Mouse (Mus musculus) embryonic facial prominence, embryonic 10.5 days (tissue): Measurements from ENCODE around the gene Rhox4g. TPM values are rescaled to one million over a fixed set of nuclear protein-coding genes. Genes with fewer than 3 reads are reported as not detected.
"Not testable (repeated sequence)": the region's sequence is repeated elsewhere in the genome, so short reads cannot be mapped to it uniquely, and the experiment has no call there.

Experiments used
- DNase-seq: peaks from one replicate; pipeline ENCODE4 v3.0.0-alpha.2; 2017; ENCODE audit warnings: low spot score
- H3K27ac ChIP-seq: fragments of 300-500 bp; sonication (generic); replicated peaks from 2 replicates; pipeline ENCODE4 v1.5.1; 2016; ENCODE audit warnings: mild to moderate bottlenecking
- H3K27me3 ChIP-seq: fragments of 300-500 bp; sonication (generic); replicated peaks from 2 replicates; pipeline ENCODE4 v1.6.1; 2016; ENCODE audit warnings: low read depth, mild to moderate bottlenecking; ENCODE audit not compliant: poor library complexity, severe bottlenecking
- H3K36me3 ChIP-seq: fragments of 300-500 bp; sonication (generic); replicated peaks from 2 replicates; pipeline ENCODE4 v1.6.1; 2016; ENCODE audit warnings: mild to moderate bottlenecking, moderate library complexity
- H3K4me1 ChIP-seq: fragments of 300-500 bp; sonication (generic); 2 replicates; pipeline ENCODE4 v1.6.1; 2016
- H3K4me3 ChIP-seq: fragments of 300-500 bp; sonication (generic); 2 replicates; pipeline ENCODE4 v1.5.1; 2016; ENCODE audit warnings: mild to moderate bottlenecking, moderate library complexity
- H3K9me3 ChIP-seq: fragments of 300-500 bp; sonication (generic); 2 replicates; pipeline ENCODE4 v1.6.1; 2016; ENCODE audit warnings: mild to moderate bottlenecking
- WGBS: fragments of 180-500 bp; shearing (Covaris S2); methylation state at CpG from one replicate; pipeline ENCODE4 v1.1.7; 2016; 5-methylcytosine and 5-hydroxymethylcytosine counted together
- polyA plus RNA-seq: library from polyadenylated mRNA; unstranded; fragments of >200 nt; fragmentation: Nextera tagmentation; extraction: Ambion mirVana; gene quantifications from 2 replicates; pipeline ENCODE4 v1.2.1, GENCODE M21; 2016

The Rhox4g gene
- not detected in 2 replicates for polyA plus RNA-seq

DNA sequence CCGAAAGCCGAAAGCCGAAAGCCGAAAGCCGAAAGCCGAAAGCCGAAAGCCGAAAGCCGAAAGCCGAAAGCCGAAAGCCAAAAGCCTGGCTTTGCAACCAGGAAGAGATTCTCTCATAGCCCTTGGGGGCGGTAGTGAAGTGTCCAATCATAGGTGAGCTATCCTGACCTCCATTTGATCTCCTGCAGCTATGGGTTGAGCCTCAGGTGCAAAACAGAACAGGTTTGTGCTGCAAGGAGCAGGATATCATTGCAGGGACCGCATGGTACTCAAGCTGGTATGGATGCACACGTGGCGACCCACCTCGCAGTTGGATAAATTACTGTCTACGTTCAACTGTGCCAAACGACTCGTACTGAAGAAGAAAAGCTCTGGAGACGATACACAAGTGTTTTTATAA, at the start of gene Rhox4g:
Rhox4g (minus strand) TSS at position 101 of the 400 bp plus-strand sequence.
- H3K27ac ChIP-seq, H3K9me3 ChIP-seq, H3K4me3 ChIP-seq, DNase-seq, H3K27me3 ChIP-seq, H3K4me1 ChIP-seq, H3K36me3 ChIP-seq: not testable (repeated sequence)
- 95% methylated on average over 20 of the region's 20 CpGs for WGBS

- WGBS = 90% methylated on average over 2 of the region's 2 CpGs
Measured at GRCm38 (mm10) chrX:37692261-37692660, 41.1 kb upstream of the Rhox4g start.

DNA sequence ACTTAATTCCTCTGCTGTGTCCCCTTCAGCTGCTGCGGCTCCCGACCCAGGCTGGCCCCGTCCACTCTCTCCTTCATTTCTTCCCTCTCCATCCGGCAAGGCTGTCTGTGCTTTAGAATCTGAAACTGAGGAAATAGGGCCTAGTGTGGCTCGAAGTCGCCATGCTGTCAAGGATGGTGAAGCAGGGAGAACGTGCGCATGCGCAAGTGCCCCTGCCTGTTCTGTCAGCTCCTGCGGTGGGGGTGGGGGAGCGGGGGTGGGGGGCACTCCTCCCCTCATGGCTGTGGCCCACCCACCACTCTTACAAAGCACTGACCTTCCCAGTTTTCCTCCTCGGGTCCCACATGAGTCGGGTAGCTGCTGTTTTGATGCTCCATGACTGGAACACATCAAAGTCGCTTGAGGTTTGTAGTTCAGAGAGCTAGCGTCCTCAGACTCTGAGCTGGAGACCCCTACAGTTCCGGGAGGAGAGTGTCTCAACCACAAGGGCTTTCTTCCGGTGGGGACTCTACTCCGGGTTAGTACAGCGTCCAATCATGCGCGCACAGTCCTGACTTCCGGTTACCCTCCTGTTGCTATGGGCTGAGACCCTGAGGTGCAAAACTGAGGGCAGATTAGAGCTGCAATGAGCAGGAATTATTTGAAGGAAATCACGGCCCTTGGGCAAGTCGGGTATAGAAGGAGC, 32.0 kb upstream of the Rhox4g start:
- H3K27ac ChIP-seq = no peak overlapping the region
- 87% methylated on average over 24 of the region's 24 CpGs for WGBS
- H3K9me3 ChIP-seq = peaks cover 19% of the 10 kb centered on the region; the same call in 1 of the 2 replicates
- H3K27me3 ChIP-seq = no peaks in the 10 kb centered on the region
- no peak overlapping the region for H3K4me3 ChIP-seq
- no peaks in the 10 kb centered on the region for H3K36me3 ChIP-seq
- no peak for DNase-seq
- H3K4me1 ChIP-seq = no peaks in the 10 kb centered on the region

More at GRCm38 (mm10) chrX:37692261-37692660, 41.1 kb upstream of the Rhox4g start:
- Histone ChIP-seq H3K27me3 (no peaks in the 10 kb centered on the region), H3K4me3 (no peak overlapping the region), H3K4me1 (no peaks in the 10 kb centered on the region), H3K9me3 (no peaks in the 10 kb centered on the region), H3K36me3 (no peaks in the 10 kb centered on the region), H3K27ac (no peak overlapping the region)
- DNase-seq = no peak

GRCm38 (mm10) chrX:37673177-37673576, 22.1 kb upstream of the Rhox4g start, which contains the start of gene Rhox2h:
Rhox2h (minus strand) TSS chrX:37673277.
- not testable (repeated sequence) for H3K4me3 ChIP-seq, H3K36me3 ChIP-seq, DNase-seq, H3K4me1 ChIP-seq, H3K27ac ChIP-seq, H3K9me3 ChIP-seq, H3K27me3 ChIP-seq
- 86% methylated on average over 8 of the region's 8 CpGs for WGBS

GRCm38 (mm10) chrX:37668664-37669063, 17.5 kb upstream of the Rhox4g start, which contains the start of gene Rhox3h:
Rhox3h (minus strand) TSS chrX:37668764.
- H3K9me3 ChIP-seq, H3K27ac ChIP-seq, DNase-seq, H3K27me3 ChIP-seq, H3K4me3 ChIP-seq, H3K36me3 ChIP-seq, H3K4me1 ChIP-seq: not testable (repeated sequence)
- 90% methylated on average over 1 of the region's 3 CpGs for WGBS

DNA sequence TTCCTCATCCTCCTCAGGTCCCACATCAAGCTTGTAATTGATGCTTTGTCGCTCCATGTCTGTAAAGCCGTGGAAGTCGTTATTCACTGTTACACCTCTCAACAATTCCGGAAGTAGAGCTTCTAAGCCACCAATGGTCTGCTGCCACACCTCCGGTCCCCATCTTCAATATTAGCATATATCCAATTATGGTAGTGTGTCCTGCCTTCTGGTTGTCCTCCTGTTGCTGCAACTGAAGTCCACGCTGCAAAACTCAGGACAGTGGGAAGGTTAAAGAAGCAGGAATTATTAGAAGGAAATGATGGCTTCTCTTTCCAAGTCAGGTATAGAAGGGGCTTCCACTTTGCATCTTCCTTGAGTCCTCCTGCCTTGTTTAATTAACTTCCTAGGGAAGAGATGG, 7.8 kb downstream of the Rhox4g start, which contains the start of gene Rhox2g:
Rhox2g (minus strand) TSS at position 101 of the 400 bp plus-strand sequence.
- H3K27me3 ChIP-seq, DNase-seq, H3K27ac ChIP-seq, H3K9me3 ChIP-seq, H3K36me3 ChIP-seq, H3K4me3 ChIP-seq, H3K4me1 ChIP-seq: not testable (repeated sequence)
- WGBS = 89% methylated on average over 6 of the region's 6 CpGs

- not testable (repeated sequence) for H3K4me1 ChIP-seq, H3K27me3 ChIP-seq, DNase-seq, H3K27ac ChIP-seq, H3K4me3 ChIP-seq, H3K36me3 ChIP-seq, H3K9me3 ChIP-seq
- 83% methylated on average over 2 of the region's 2 CpGs for WGBS
Measured at GRCm38 (mm10) chrX:37628512-37628911, 22.6 kb downstream of the Rhox4g start, which contains the start of gene Rhox3g. Rhox3g (minus strand) TSS chrX:37628612.

DNA sequence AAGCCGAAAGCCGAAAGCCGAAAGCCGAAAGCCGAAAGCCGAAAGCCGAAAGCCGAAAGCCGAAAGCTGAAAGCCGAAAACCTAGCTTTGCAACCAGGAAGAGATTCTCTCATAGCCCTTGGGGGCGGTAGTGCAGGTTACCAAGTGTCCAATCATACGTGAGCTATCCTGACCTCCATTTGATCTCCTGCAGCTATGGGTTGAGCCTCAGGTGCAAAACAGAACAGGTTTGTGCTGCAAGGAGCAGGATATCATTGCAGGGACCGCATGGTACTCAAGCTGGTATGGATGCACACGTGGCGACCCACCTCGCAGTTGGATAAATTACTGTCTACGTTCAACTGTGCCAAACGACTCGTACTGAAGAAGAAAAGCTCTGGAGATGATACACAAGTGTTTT, 43.5 kb downstream of the Rhox4g start, which contains the start of gene Rhox4f:
Rhox4f (minus strand) TSS at position 101 of the 400 bp plus-strand sequence.
- H3K27ac ChIP-seq, H3K9me3 ChIP-seq, H3K4me3 ChIP-seq, H3K4me1 ChIP-seq, H3K36me3 ChIP-seq, DNase-seq, H3K27me3 ChIP-seq: not testable (repeated sequence)
- 94% methylated on average over 19 of the region's 19 CpGs for WGBS

Other genes starting within 250 kb of the Rhox4g start
- gene Rhox2b, start 239.3 kb downstream of the Rhox4g start, polyA plus RNA-seq = not detected in 2 replicates
- 0.64 and 0.68 TPM in 2 replicates for gene Rhox4b, start 218.8 kb downstream of the Rhox4g start, polyA plus RNA-seq
- gene Rhox2c, start 197.6 kb downstream of the Rhox4g start, polyA plus RNA-seq = 0.48 TPM in 1 of 2 replicates, not detected in the other
- gene Rhox3c, start 192.7 kb downstream of the Rhox4g start, polyA plus RNA-seq = not detected in 2 replicates
- gene Rhox4c, start 171.0 kb downstream of the Rhox4g start, polyA plus RNA-seq = not detected in 2 replicates
- gene Rhox2d, start 157.9 kb downstream of the Rhox4g start, polyA plus RNA-seq = not detected in 2 replicates
- gene Rhox4d, start 137.0 kb downstream of the Rhox4g start, polyA plus RNA-seq = not detected in 2 replicates
- 0.27 and 0.52 TPM in 2 replicates for gene Rhox2e, start 120.9 kb downstream of the Rhox4g start, polyA plus RNA-seq
- gene Rhox3e, start 109.3 kb downstream of the Rhox4g start, polyA plus RNA-seq = not detected in 2 replicates
- gene Rhox4e, start 93.9 kb downstream of the Rhox4g start, polyA plus RNA-seq = 0.35 TPM in 1 of 2 replicates, not detected in the other
- gene Rhox2f, start 79.9 kb downstream of the Rhox4g start, polyA plus RNA-seq = not detected in 2 replicates
- not detected in 2 replicates for gene Rhox3f, start 70.3 kb downstream of the Rhox4g start, polyA plus RNA-seq
- gene Rhox4f, start 43.6 kb downstream of the Rhox4g start, polyA plus RNA-seq = not detected in 2 replicates
- not detected in 2 replicates for gene Rhox3g, start 22.7 kb downstream of the Rhox4g start, polyA plus RNA-seq
- not detected in 2 replicates for gene Rhox2g, start 7.9 kb downstream of the Rhox4g start, polyA plus RNA-seq
- not detected in 2 replicates for gene Rhox3h, start 17.4 kb upstream of the Rhox4g start, polyA plus RNA-seq
- gene Rhox2h, start 21.9 kb upstream of the Rhox4g start, polyA plus RNA-seq = not detected in 2 replicates
- 1.8 and 1.9 TPM in 2 replicates for gene Rhox5, start 153.5 kb upstream of the Rhox4g start, polyA plus RNA-seq
- not detected in 2 replicates for gene Rhox6, start 175.6 kb upstream of the Rhox4g start, polyA plus RNA-seq
- not detected in 2 replicates for gene Rhox7a, start 180.4 kb upstream of the Rhox4g start, polyA plus RNA-seq
- not detected in 2 replicates for gene Rhox8, start 227.6 kb upstream of the Rhox4g start, polyA plus RNA-seq
- not detected in 2 replicates for gene Rhox7b, start 245.9 kb upstream of the Rhox4g start, polyA plus RNA-seq